Mouse (Mus musculus) cerebellum, adult 11-12 months (tissue): ENCODE measurements at regions not wholly inside any gene's neighbourhood (a gene's known extent, or its start where the extent isn't known, plus 50 kb on each side); places are given as distances from the start of the nearest gene placed in this dataset.

Experiments used
- DNase-seq: peaks from one replicate; pipeline ENCODE4 v3.0.0; 2022

GRCm38 (mm10) chr9:31578506-31579173 lies 114.4 kb upstream of the Tmem45b start:
- DNase-seq: no peak

GRCm38 (mm10) chr9:31577066-31577465 lies 112.8 kb upstream of the Tmem45b start:
- DNase-seq: no peak

- DNase-seq: no peak
These were observed 102.8 kb upstream of the Tmem45b start for GRCm38 (mm10) chr9:31567029-31567428.

DNA sequence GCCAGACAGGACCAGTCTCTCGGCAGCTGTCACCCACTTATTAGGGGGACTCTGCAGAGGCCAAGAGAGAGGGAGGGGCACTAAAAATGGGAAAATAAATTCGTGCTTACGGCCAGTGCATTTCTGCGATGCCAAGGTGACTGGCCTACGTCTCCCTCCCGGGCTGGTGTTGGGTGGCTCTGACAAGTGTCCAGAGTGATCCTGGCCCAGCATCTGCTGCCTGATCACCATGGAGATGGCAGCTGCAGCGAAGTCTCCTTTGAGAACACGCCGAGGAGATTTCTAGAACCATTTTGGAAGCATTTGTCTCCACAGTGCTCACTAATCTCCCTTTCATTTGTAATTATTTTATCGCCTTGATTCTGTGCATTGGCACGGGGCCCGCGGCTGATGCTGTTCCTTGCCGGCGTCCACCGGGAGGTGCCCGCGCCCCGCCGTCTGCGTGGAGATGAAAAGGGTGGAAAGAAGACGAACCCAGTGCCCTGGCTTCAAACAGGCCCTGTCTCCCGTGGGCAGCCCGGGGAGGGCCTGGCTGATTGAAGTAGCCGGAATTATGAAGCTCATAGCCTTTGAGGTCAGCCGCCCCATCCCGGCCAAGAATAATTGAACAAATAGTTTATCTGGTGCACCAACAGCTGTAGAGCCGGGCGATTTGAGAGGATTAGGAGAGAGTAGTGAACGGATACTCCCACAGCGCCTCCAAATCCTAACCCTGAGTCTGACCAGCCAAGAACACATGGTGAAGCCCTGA lies 102.2 kb upstream of the Tmem45b start:
- DNase-seq: no peak

DNA sequence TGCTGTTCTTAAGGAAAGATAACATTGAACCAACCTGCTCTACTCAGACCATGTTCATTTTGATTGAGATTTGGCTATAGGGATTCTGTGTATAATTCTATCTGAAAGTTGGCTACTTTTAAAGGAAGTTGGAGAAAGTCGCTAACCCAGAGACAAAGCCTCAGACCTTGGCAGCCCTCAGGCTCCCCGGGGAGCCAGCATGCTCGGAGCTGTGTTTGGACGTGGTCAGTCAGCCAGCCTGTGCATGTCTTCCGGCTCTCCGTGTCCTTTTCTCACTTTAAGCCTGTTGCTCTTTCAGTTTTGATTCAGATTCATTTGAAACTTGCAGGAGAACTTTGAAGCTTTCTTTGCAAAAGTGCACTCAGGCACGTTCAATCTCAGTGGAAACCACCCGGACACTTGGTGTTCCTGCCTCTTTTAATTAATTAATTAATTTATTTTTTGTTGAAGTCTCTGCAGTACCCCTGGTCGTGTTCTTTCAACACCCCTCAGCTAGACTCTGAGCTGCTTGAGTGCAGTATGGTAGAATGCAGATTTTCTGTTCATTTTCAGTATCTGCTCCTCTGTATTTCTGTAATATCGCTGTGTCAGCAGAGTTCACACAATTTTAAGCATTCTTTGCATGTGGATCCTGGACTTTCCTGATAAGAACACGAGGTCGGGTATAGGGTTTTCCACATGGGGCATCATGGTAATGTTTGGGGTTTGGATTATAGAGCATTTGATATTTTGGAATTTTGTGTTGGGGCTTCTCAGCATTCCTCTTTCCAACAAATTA lies 100.9 kb upstream of the Tmem45b start:
- no peak for DNase-seq

GRCm38 (mm10) chr9:31563541-31563940 lies 99.3 kb upstream of the Tmem45b start:
- no peak for DNase-seq

DNA sequence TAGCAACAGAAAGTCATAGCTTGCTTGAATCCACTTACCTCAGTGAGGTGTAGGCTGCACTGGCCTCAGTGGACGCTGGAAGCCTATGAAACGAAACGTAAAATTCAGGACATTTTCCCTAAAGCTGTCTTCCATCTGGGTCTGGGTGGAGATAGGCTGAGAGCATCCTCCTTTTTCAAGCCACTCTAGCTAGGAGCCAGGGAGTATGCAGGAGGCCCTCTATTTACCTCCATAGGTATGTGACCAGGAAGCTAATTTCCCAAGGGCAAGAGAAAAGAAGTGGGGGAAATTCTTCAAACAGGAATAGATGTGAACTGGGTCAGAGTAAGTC lies 95.9 kb upstream of the Tmem45b start:
- DNase-seq: no peak

GRCm38 (mm10) chr9:31559506-31560225 lies 95.4 kb upstream of the Tmem45b start:
- peak; percentile 21 for DNase-seq

- no peak for DNase-seq
These were observed 79.4 kb upstream of the Tmem45b start for GRCm38 (mm10) chr9:31543691-31544052.

DNA sequence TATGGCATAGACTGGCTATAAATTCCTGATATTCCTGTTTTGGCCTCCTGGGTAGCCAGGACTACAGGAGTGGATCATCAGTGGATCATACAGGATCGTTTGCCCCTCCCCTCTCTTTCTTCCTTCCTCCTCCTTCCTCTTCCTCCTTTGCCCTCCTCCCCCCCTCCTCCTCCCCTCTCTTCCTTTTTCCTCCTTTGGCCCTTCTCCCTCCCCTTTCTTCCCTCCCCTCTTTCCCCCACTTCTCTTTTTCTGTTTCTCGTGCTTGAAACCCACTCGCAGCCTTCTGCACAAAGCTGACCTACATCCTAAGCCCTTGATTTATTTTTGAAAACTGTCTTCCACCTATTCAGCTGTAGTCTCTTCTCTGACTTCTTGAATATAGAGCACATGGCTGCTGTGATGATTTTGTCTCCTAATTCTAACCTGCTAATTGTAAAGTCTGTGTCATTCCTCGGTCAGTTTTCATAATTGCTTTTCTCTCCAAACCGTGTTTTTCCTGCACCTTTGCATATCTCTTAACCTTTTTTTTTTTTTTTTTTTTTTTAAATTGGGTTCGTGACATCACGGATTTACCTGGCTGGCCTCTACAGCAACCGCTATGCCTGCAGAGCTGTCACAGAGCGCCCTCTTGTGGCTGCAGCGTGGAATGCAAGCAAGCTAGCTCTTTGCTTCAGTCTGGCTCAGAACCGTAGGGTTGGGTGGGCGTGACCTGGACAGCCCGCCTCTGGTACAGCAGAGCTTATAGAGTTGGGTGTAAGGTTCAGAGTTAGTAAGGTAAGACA lies 78.8 kb upstream of the Tmem45b start:
- DNase-seq: peak; percentile 45

DNA sequence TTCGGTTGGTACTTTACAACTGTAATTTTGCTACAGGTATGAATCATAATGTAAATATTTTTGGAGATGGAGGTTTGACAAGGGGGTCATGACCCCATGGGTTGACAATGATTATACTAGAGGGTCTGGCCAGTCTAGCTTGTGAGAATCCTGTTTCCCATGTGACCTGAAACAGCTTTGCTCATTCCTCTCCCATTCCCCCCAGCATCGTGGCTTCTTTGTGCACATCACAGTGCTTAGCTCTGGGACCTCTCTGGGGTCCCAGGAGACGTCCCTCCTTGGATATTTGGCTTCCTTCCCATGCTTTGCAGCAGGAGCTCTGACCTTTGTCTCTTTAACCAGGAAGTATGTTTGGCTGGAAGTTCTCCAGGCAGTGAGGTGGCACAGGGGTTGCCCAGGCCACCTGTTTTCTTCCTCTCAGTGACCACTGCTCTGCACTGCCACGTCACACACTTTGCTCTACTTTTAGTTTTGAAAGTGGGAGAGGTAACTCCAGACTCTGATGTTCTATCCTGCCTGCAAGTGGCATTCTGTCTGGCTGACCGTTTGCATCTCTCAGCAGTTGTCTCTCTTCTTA lies 77.4 kb upstream of the Tmem45b start:
- DNase-seq: no peak

DNA sequence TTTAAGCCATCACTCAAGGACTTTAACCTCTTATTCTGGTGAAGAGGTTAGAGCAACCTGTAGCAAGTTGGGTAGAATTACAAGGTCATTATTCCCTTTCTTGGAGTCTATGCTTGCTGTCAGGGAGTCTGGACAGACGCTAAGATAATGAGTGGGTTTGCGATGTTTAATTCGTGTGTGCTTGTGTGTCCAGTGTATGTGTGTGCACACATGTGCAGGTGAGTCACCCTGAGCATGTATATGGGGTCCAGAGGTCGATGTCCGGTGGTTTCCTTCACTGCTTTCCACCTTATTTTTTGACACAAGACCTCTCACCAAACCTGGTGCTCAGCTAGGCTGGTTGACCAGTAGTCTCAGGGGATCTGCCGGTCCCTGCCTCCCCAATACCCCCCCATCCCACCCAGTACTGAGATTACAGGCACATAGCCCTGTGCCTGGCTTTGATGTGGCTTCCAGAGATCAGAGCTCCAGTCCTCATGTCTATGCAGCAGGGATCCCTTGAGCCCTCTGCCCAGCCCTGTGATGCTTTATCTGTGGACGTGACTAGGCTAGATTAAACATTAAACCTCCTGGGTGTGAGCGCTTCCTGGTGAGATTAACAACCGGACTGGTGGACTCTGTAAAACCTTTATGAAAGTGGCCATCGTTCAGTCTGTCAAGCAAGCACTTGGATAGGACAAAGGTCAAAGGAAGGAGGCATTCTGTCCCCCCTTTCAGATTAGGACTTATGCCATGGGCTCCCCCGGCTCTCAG lies 74.4 kb upstream of the Tmem45b start:
- DNase-seq: no peak

DNA sequence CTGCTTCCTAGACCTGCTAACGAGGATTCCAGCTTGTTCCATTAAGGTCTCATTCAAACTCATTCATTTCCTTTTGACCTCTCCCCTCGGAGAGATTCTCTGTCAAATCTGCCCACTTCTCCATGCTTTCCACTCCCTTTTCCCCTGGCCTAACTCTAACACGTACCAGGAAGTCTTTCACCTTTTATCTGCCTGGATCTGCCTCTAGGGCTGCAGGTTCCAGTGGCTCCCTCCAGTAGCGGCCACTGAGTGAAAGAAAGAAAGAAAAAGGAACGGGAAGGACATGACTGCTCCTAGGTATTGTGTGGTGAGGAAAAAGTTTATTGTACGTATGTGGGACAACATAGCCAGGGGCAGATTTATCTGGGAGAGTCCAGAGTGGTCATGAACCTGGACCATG lies 64.8 kb upstream of the Tmem45b start:
- no peak for DNase-seq

DNA sequence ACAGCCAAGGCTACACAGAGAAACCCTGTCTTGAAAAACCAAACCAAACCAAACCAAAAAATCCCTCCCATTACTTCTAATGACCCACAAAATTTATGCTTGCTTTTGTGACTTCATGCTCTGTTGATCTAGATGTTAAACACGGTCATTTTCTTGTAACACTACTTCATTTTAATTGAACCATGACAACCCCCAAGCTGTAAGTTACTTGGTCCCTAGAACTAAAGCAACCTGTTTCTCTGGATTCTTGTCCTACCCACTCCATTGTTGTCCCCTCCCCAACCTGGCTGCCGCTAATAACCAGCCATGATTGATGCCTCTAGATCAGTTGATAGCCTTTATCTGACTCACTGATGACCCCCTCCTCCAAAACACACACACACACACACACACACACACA lies 63.0 kb upstream of the Tmem45b start:
- DNase-seq: no peak
